Mouse (Mus musculus) ES-E14 (cell line): Measurements from ENCODE around the gene Fam240b. TPM values are rescaled to one million over a fixed set of nuclear protein-coding genes. Genes with fewer than 3 reads are reported as not detected.
"Not testable (repeated sequence)": the region's sequence is repeated elsewhere in the genome, so short reads cannot be mapped to it uniquely, and the experiment has no call there.

Source experiments
- DNase-seq: peaks from one replicate; pipeline ENCODE4 v3.0.0-alpha.2; 2013; ENCODE audit warnings: low read depth, low spot score
- H3K27ac ChIP-seq: 2 replicates; pipeline ENCODE4 v1.5.1; 2012; ENCODE audit warnings: low read depth, mild to moderate bottlenecking, low read length, moderate library complexity, mixed read lengths; ENCODE audit not compliant: poor library complexity, insufficient read depth, severe bottlenecking
- H3K36me3 ChIP-seq: 2 replicates; pipeline ENCODE4 v1.6.1; 2012; ENCODE audit warnings: mild to moderate bottlenecking, low read length, moderate library complexity, mixed read lengths; ENCODE audit not compliant: control insufficient read depth, poor library complexity, insufficient read depth, severe bottlenecking
- H3K4me1 ChIP-seq, 2 experiments: fragments of 150-350 bp in 1 of 2; sonication (generic) in 1 of 2; 2 replicates each; pipeline ENCODE4 v1.6.1; 2012; ENCODE audit warnings: low read length in 2 of 2, mild to moderate bottlenecking in 1 of 2, mixed read lengths in 1 of 2; ENCODE audit not compliant: control insufficient read depth in 2 of 2, insufficient read depth in 2 of 2, poor library complexity in 1 of 2
- H3K4me3 ChIP-seq, 2 experiments: fragments of 150-350 bp in 1 of 2; sonication (generic) in 1 of 2; 2 replicates each; pipeline ENCODE4 v1.5.1; 2012; ENCODE audit warnings: low read length in 2 of 2, low read depth in 1 of 2, mild to moderate bottlenecking in 1 of 2, mixed read lengths in 1 of 2; ENCODE audit not compliant: insufficient read depth in 1 of 2, poor library complexity in 1 of 2, severe bottlenecking in 1 of 2
- H3K9ac ChIP-seq: 2 replicates; pipeline ENCODE4 v1.6.1; 2012; ENCODE audit warnings: low read depth, mild to moderate bottlenecking, low read length, mixed read lengths; ENCODE audit not compliant: poor library complexity, insufficient read depth, severe bottlenecking
- H3K9me3 ChIP-seq: fragments of 150-350 bp; sonication (generic); 2 replicates; pipeline ENCODE4 v1.6.1; 2012; ENCODE audit warnings: low read depth, mild to moderate bottlenecking, low read length; ENCODE audit not compliant: control insufficient read depth, insufficient read depth
- CHD2 ChIP-seq: IDR thresholded peaks from 2 replicates; pipeline ENCODE4 v1.6.1; 2014; ENCODE audit warnings: mild to moderate bottlenecking, low read depth, low read length, inconsistent platforms
- HCFC1 ChIP-seq: IDR thresholded peaks from 2 replicates; pipeline ENCODE4 v1.6.1; 2012; ENCODE audit warnings: low read length, inconsistent platforms, borderline replicate concordance; ENCODE audit not compliant: insufficient read depth
- MAFK ChIP-seq: IDR thresholded peaks from 2 replicates; pipeline ENCODE4 v1.6.1; 2014; ENCODE audit warnings: mild to moderate bottlenecking, low read depth, low read length, inconsistent platforms; ENCODE audit not compliant: insufficient read depth
- ZC3H11A ChIP-seq: IDR thresholded peaks from 2 replicates; pipeline ENCODE4 v1.6.1; 2012; ENCODE audit warnings: low read depth, mild to moderate bottlenecking, inconsistent platforms, low read length, borderline replicate concordance
- ZNF384 ChIP-seq: IDR thresholded peaks from 2 replicates; pipeline ENCODE4 v1.6.1; 2012; ENCODE audit warnings: low read depth, low read length, inconsistent platforms
- in situ Hi-C, 2 experiments: fragments of 600-800 bp; cut with MboI; formaldehyde crosslinking; loops; one replicate each; pipeline ENCODE4 v1.15.1; 2025; ENCODE audit warnings: low sequenced_read_pairs in 2 of 2, inconsistent platforms in 1 of 2; ENCODE audit not compliant: unreplicated experiment in 2 of 2
- total RNA-seq: library from RNA; depleted of rRNA; stranded (reverse); fragments of 300-350 nt; gene quantifications from 2 replicates; pipeline ENCODE4 v1.2.3, GENCODE M21; 2012

Gene Fam240b
- total RNA-seq, 1 experiment, result not detected

DNA sequence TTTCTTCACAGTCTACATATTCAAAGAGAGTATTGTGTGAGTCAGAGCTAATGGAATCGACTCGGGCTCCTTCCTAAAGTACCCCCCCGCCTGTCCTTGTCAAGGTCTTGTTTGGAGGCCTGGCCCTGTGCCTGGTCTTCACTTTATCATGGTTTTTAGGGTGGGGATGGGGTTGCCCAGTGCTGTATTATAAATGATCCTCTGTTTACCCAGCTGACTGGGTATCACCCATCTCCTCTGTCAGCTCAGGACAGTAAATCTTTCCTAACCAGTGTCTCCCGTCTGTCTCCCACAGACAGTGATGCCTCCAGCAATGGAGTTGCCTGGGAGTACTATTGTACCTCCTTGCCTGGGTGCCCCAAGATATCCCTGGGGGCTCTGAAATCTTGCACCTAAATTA, 19.6 kb downstream of the Fam240b start:
- no peak overlapping the region for H3K27ac ChIP-seq
- no peak for DNase-seq
- no peaks in the 10 kb centered on the region for H3K36me3 ChIP-seq
- peaks cover 2 to 4% of the 10 kb centered on the region in 2 experiments; a peak in 1 of 4 replicates for H3K4me1 ChIP-seq
- no peaks in the 10 kb centered on the region for H3K9me3 ChIP-seq
- in situ Hi-C loops, result no loop called here
- no peak overlapping the region for H3K4me3 ChIP-seq
- no peak overlapping the region for H3K9ac ChIP-seq
- no peak for TF ChIP-seq MAFK
- no peak for TF ChIP-seq ZC3H11A
- no peak for TF ChIP-seq ZNF384

DNA sequence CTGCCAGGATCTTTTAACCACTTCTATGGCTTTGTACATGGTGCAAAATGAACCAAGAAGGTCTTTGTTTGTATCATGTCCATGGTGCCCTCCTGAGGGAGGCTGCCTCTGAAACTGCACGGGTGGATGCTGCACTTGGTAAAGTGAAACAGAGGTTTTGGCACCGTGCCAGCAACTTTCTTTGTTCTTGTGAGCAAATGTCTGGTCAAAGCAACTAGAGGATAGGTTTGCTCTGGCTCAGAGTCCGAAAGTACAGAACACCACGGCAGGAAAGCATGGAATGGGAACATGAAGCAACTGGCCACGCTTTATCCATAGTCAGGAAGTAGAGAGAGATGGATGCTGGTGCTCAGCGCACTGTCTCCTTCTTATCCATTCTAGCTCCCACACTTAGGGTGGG, 29.7 kb downstream of the Fam240b start:
- in situ Hi-C loops, result no loop called here
- no peak overlapping the region for H3K27ac ChIP-seq
- peaks cover 0 to 1% of the 10 kb centered on the region in 2 experiments; a peak in 1 of 4 replicates for H3K4me1 ChIP-seq
- H3K36me3 ChIP-seq, result no peaks in the 10 kb centered on the region
- H3K9me3 ChIP-seq, result no peaks in the 10 kb centered on the region
- no peak for TF ChIP-seq CHD2
- TF ChIP-seq HCFC1, result no peak
- TF ChIP-seq ZC3H11A, result no peak
- no peak for TF ChIP-seq ZNF384
- TF ChIP-seq MAFK, result no peak
- DNase-seq, result no peak
- no peak overlapping the region for H3K4me3 ChIP-seq
- no peak overlapping the region for H3K9ac ChIP-seq

- Histone ChIP-seq H3K36me3 (no peaks in the 10 kb centered on the region), H3K9ac (no peak overlapping the region), H3K27ac (no peak overlapping the region), H3K4me1 (peaks cover 0 to 3% of the 10 kb centered on the region in 2 experiments; a peak in 1 of 4 replicates), H3K4me3 (no peak overlapping the region), H3K9me3 (no peaks in the 10 kb centered on the region)
- in situ Hi-C loops, result no loop called here
- TF ChIP-seq HCFC1, result no peak
- no peak for TF ChIP-seq ZNF384
- no peak for TF ChIP-seq ZC3H11A
- TF ChIP-seq MAFK, result no peak
- no peak for TF ChIP-seq CHD2
- DNase-seq, result no peak
Measured at GRCm38 (mm10) chr13:64465166-64465565, 32.4 kb downstream of the Fam240b start.

GRCm38 (mm10) chr13:64462581-64462980, 35.0 kb downstream of the Fam240b start:
- no peak for DNase-seq
- H3K4me1 ChIP-seq, result peaks cover 2 to 3% of the 10 kb centered on the region in 2 experiments; a peak in 1 of 4 replicates
- no peaks in the 10 kb centered on the region for H3K9me3 ChIP-seq
- no peak overlapping the region for H3K27ac ChIP-seq
- TF ChIP-seq HCFC1 (no peak), CHD2 (no peak), MAFK (no peak), ZC3H11A (no peak), ZNF384 (no peak)
- no peak overlapping the region for H3K4me3 ChIP-seq
- H3K9ac ChIP-seq, result no peak overlapping the region
- H3K36me3 ChIP-seq, result no peaks in the 10 kb centered on the region
- in situ Hi-C loops, result no loop called here

GRCm38 (mm10) chr13:64458181-64458580, 39.4 kb downstream of the Fam240b start:
- peak overlapping the region; percentile 52 to 58; a peak in 3 of 4 replicates for H3K4me3 ChIP-seq
- no peak overlapping the region for H3K9ac ChIP-seq
- peaks cover 2 to 3% of the 10 kb centered on the region in 2 experiments; a peak in 1 of 4 replicates for H3K4me1 ChIP-seq
- H3K36me3 ChIP-seq, result no peaks in the 10 kb centered on the region
- H3K27ac ChIP-seq, result no peak overlapping the region
- no peak for DNase-seq
- TF ChIP-seq ZNF384, result no peak
- no peak for TF ChIP-seq ZC3H11A
- TF ChIP-seq CHD2, result no peak
- no peak for TF ChIP-seq MAFK
- no peaks in the 10 kb centered on the region for H3K9me3 ChIP-seq
- in situ Hi-C loops, result no loop called here

DNA sequence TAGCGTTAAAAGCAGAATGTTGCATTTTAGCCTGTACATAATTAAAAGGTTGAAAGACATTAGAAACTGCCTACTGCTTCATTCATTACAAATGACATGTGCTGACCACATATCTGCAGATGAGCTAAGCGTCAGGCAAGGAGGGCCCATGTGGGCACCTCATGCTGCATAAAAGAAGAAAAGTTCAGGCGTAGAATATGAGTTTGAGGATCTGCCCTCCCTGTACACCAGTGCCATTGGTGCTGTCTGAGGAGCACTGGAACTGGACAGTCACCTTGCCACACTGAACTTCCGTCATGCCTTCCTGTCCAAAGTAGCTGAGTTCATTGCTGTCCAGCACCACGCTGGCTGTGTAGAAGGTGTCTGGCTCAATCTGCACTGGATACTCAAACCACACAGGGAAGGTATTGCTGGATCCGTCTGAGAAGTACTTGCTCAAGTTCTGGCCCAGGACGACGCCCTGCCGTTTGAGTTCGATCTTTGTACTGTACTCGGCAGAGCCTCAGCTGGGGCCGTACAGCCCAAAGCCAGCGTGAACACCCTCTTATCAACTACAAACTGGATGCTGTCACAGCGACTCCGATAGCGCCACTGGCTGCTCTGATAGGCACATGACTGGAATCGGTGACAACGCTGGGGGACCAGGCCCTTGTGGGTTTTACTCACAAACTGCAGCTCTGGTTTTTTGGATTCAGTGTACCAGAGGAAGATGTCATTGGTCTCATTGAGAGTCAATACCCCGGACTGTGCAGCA, 40.2 kb downstream of the Fam240b start:
- H3K4me1 ChIP-seq, H3K9ac ChIP-seq, H3K36me3 ChIP-seq, in situ Hi-C loops, H3K27ac ChIP-seq, H3K4me3 ChIP-seq, H3K9me3 ChIP-seq, DNase-seq: not testable (repeated sequence)
